Mouse (Mus musculus): Measurements from ENCODE around the gene Rpl15. TPM values are rescaled to one million over a fixed set of nuclear protein-coding genes. Genes with fewer than 3 reads are reported as not detected.
A peak's percentile ranks its signal among the peaks of the same experiment; 100 is the strongest.
"Not testable (repeated sequence)": the region's sequence is repeated elsewhere in the genome, so short reads cannot be mapped to it uniquely, and the experiment has no call there.

The Rpl15 gene
- total RNA-seq, 2 experiments from 2014 or later = 374 to 415 TPM

GRCm38 (mm10) chr14:18261203-18261602 is 10.0 kb downstream of the Rpl15 start:
- DNase-seq (ENCODE audit: low spot score in 2 of 2) = no peak

- no peak for DNase-seq (ENCODE audit: low spot score in 2 of 2)
Observed at GRCm38 (mm10) chr14:18242638-18243130, 28.5 kb downstream of the Rpl15 start.

GRCm38 (mm10) chr14:18241786-18242185 is 29.4 kb downstream of the Rpl15 start:
- no peak for DNase-seq (ENCODE audit: low spot score in 2 of 2)

- DNase-seq (ENCODE audit: low spot score in 2 of 2) = no peak
Observed at GRCm38 (mm10) chr14:18240132-18240531, 31.1 kb downstream of the Rpl15 start.

GRCm38 (mm10) chr14:18238750-18239731 is 32.1 kb downstream of the Rpl15 start, which contains the start of gene Nr1d2:
Nr1d2 (minus strand) TSS chr14:18239127.
- DNase-seq (ENCODE audit: low spot score in 2 of 2) = peak; percentile 96 to 98

DNA sequence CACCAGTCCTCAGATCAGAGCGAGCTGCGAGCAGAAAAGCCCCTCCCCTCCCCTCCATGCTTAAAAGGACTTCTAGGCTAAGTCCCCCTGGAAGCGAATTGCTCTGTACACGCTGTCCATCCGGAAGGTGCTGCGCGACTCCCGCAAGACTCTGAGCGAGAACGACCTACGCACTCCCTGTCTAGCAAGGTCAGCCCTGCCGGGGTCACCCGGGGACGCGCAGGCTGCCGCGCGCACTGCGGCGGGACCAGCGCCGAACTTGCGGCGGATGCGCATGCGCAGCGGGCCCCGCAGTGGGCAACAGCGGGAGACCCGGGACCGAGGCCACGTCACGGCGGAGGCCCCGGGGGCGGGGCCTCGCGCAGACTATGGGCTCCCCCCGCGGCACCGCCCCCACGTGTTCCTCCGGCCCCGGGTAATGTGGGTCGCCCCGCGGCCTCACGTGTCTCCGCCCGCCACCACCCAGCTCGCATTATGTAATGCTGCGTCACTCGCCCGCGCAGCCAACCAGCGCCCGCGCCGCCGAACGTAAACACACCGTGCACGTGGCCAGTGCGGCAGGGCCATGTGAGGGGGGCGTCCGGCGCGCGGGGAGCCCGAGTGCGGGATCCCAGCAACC is 33.0 kb downstream of the Rpl15 start:
- peak; percentile 96 for DNase-seq (ENCODE audit: low spot score in 2 of 2)

- no peak for DNase-seq (ENCODE audit: low spot score in 2 of 2)
Observed at GRCm38 (mm10) chr14:18237381-18237780, 33.8 kb downstream of the Rpl15 start.

GRCm38 (mm10) chr14:18236496-18237235 is 34.5 kb downstream of the Rpl15 start:
- DNase-seq (ENCODE audit: low spot score in 2 of 2) = not testable (repeated sequence)

- no peak for DNase-seq (ENCODE audit: low spot score in 2 of 2)
Observed at GRCm38 (mm10) chr14:18233981-18234960, 36.9 kb downstream of the Rpl15 start.

DNA sequence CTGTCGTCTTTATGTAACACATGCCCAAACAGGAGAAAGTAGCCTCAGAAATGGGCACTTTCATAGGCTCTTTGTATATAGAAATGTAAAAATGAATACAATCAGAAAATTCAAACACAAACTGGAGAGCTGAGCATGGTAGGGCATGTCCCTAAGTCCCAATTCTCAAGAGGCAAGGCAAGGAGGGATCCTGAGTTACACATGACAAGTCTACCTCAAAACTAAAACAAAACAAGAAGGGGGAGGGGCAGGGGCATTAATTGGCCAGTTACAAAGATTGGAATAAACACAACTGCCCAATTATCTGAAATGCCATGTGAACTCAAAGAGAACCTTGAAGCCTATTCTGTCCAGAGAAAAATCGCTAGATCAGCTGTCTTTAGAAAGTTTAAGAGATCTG is 38.1 kb downstream of the Rpl15 start:
- DNase-seq (ENCODE audit: low spot score in 2 of 2) = no peak

DNA sequence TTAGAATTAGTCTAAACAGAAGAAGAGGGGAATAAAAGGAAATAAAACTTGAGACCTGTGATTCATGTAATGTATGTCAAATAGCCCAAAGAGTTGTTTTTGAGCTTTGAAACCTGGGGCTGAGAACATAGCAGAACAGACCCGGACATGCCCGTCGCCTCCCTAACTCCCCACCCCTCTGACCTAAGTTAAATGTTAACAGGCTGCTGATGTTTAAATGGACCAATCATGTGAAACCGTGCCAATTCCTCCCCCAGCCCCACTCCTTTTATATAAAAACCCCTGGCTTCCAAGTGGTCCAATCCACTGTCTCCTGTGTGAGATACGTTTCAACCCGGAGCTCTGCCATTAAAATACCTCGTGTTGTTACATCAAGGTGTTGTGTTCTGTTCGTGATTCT is 39.3 kb downstream of the Rpl15 start:
- not testable (repeated sequence) for DNase-seq (ENCODE audit: low spot score in 2 of 2)

- DNase-seq (ENCODE audit: low spot score in 2 of 2) = not testable (repeated sequence)
Observed at GRCm38 (mm10) chr14:18229751-18230150, 41.4 kb downstream of the Rpl15 start.

DNA sequence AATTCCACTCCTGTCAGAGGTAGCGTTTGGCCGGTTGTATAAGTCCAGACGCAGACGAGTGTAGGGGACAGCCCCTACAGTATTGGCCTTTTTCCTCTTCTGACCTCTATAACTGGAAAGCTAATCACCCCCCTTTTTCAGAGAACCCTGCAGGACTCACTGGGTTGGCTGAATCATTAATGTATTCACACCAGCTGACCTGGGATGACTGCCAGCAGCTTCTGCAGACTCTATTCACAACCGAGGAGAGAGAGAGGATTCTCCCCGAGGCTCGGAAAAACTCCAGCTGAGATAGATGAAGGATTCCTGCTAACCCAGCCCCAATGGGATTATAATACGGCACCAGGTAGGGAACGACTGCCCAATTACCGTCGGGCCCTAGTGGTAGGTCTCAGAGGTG is 45.0 kb downstream of the Rpl15 start:
- not testable (repeated sequence) for DNase-seq (ENCODE audit: low spot score in 2 of 2)

GRCm38 (mm10) chr14:18225431-18225830 is 45.8 kb downstream of the Rpl15 start:
- not testable (repeated sequence) for DNase-seq (ENCODE audit: low spot score in 2 of 2)

DNA sequence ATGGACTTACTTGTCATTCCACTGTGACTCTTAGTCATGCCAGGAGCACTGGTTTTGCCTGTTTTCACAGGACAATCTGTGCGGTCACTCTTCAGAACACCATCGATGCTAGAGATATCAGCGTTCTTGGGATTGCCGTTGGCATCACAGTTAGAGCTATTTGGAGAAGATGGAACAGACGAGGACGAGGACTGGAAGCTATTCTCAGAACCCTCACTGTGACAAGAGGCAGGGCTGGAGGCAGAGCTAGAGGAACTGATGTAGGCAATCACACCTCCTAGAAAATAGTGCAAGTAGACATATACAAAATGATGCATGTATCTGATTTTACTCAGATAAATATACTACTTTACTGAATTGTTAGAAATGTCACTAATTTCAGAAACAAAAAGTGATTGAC is 49.2 kb downstream of the Rpl15 start:
- no peak for DNase-seq (ENCODE audit: low spot score in 2 of 2)

Other genes starting within 250 kb of the Rpl15 start
- gene Nr1d2, start 32.3 kb downstream of the Rpl15 start, total RNA-seq (2021) = 10 to 100 TPM; 80.0 to 87.4 TPM
- gene Nkiras1, start 255 bp downstream of the Rpl15 start, total RNA-seq (2021) = 100 to 1,000 TPM; 101 to 104 TPM
- gene Ube2e1, start 60.5 kb upstream of the Rpl15 start, total RNA-seq (2021) = 100 to 1,000 TPM; 112 to 122 TPM

All from left cerebral cortex, adult 18-20 months (tissue).